Mouse (Mus musculus) erythroblast, embryonic 14.5 days (primary cell): Measurements from ENCODE around the gene Onecut3.

Source experiments
- GATA1 ChIP-seq: IDR thresholded peaks from 2 replicates; pipeline ENCODE4 v1.6.1; 2012; ENCODE audit warnings: low read length, inconsistent platforms, mixed read lengths
- TAL1 ChIP-seq: IDR thresholded peaks from 3 replicates; pipeline ENCODE4 v1.6.1; 2012; ENCODE audit warnings: low read length, inconsistent platforms, mixed read lengths

- TF ChIP-seq TAL1 (no peak), GATA1 (no peak)
Measured at GRCm38 (mm10) chr10:80504724-80505123, 10.1 kb downstream of the Onecut3 start.
